Mouse (Mus musculus) layer of hippocampus, adult 9-10 months (tissue): ENCODE measurements around the gene Spin2e.
"Not testable (repeated sequence)": the region's sequence is repeated elsewhere in the genome, so short reads cannot be mapped to it uniquely, and the experiment has no call there.

Experiments used
- DNase-seq: peaks from one replicate; pipeline ENCODE4 v3.0.0; 2022; ENCODE audit warnings: low spot score

Gene Spin2e

GRCm38 (mm10) chrX:31618820-31619219 lies at the start of gene Spin2e:
Gene Spin2e (minus strand): TSS chrX:31618920.
- not testable (repeated sequence) for DNase-seq

GRCm38 (mm10) chrX:31574183-31574582 lies 44.5 kb downstream of the Spin2e start, which contains the start of gene Gm21883:
Gene Gm21883 (minus strand): TSS chrX:31574283.
- not testable (repeated sequence) for DNase-seq
